ENCODE assay signal across 24 mouse cellular contexts in genomic region chr13:87247731-87248130, GRCm38 (mm10).
"Had no signal": no experiment of that assay in that cellular context is flagged by ENCODE, and none has a peak within 500 bp of the region (broad histone marks: within the 10 kb centered on the region; RNA-seq: fewer than 3 reads in every experiment).

No protein-coding gene starts in this region.

- H3K27me3 ChIP-seq: heart, embryonic 13.5 days; heart, embryonic 15.5 days; hindbrain, embryonic 13.5 days; hindbrain, embryonic 15.5 days; limb, embryonic 12.5 days; liver, embryonic 13.5 days; liver, embryonic 15.5 days had no signal

- H3K4me3 ChIP-seq: heart, embryonic 10.5 days; heart, embryonic 13.5 days; heart, embryonic 15.5 days; hindbrain, embryonic 13.5 days; hindbrain, embryonic 15.5 days; layer of hippocampus, adult 2 months; left cerebral cortex, adult 2 months; limb, embryonic 10.5 days; limb, embryonic 12.5 days; liver, embryonic 13.5 days; liver, embryonic 15.5 days had no signal

- H3K9me3 ChIP-seq: heart, embryonic 10.5 days; heart, embryonic 13.5 days; heart, embryonic 15.5 days; hindbrain, embryonic 13.5 days; hindbrain, embryonic 15.5 days; limb, embryonic 10.5 days; limb, embryonic 12.5 days; liver, embryonic 15.5 days had no signal

- H3K4me2 ChIP-seq: heart, embryonic 13.5 days; heart, embryonic 15.5 days; hindbrain, embryonic 13.5 days; hindbrain, embryonic 15.5 days; limb, embryonic 12.5 days; liver, embryonic 11.5 days; liver, embryonic 13.5 days; liver, embryonic 15.5 days had no signal

- H3K36me3 ChIP-seq: heart, embryonic 10.5 days; heart, embryonic 13.5 days; heart, embryonic 15.5 days; hindbrain, embryonic 13.5 days; hindbrain, embryonic 15.5 days; limb, embryonic 10.5 days; limb, embryonic 12.5 days; liver, embryonic 13.5 days; liver, embryonic 15.5 days had no signal

- H3K27ac ChIP-seq: heart, embryonic 10.5 days; heart, embryonic 13.5 days; heart, embryonic 15.5 days; hindbrain, embryonic 13.5 days; hindbrain, embryonic 15.5 days; hindbrain, postnatal 0 days; layer of hippocampus, adult 2 months; left cerebral cortex, adult 2 months; limb, embryonic 10.5 days; limb, embryonic 12.5 days; liver, embryonic 13.5 days; liver, embryonic 15.5 days had no signal

- ATAC-seq: hindbrain, postnatal 0 days; intestine, postnatal 0 days had no signal

- DNase-seq: gastrocnemius, postnatal 14 days; gastrocnemius, postnatal 36 days; heart, adult 18-20 months; heart, postnatal 14 days; heart, postnatal 36 days; kidney, adult 18-20 months; kidney, adult 8-10 months; kidney, postnatal 10 days; kidney, postnatal 4 days; liver; liver, embryonic 13.5 days had no signal

- H3K4me1 ChIP-seq: heart, embryonic 10.5 days; heart, embryonic 13.5 days; heart, embryonic 15.5 days; hindbrain, embryonic 13.5 days; hindbrain, embryonic 15.5 days; limb, embryonic 10.5 days; limb, embryonic 12.5 days; liver, embryonic 13.5 days; liver, embryonic 15.5 days had no signal

- H3K9ac ChIP-seq: heart, embryonic 13.5 days; heart, embryonic 15.5 days; hindbrain, embryonic 13.5 days; hindbrain, embryonic 15.5 days; limb, embryonic 12.5 days; liver, embryonic 13.5 days; liver, embryonic 15.5 days had no signal
